Mouse (Mus musculus) heart, adult 2 months (tissue): ENCODE data around the gene Rai14.

Experiments used
- CTCF ChIP-seq: fragments of 200-600 bp; IDR thresholded peaks from 2 replicates; pipeline ENCODE4 v1.8.1; 2022; ENCODE audit warnings: antibody characterized with exemption, mild to moderate bottlenecking, moderate library complexity
- POLR2A ChIP-seq: fragments of 200-500 bp; IDR thresholded peaks from 2 replicates; pipeline ENCODE4 v1.6.1; 2011; ENCODE audit warnings: mild to moderate bottlenecking, low read depth, low read length, control low read depth; ENCODE audit not compliant: insufficient read depth

GRCm38 (mm10) chr15:10593094-10593493, 121.3 kb downstream of the Rai14 start:
- no peak for TF ChIP-seq CTCF
- no peak for TF ChIP-seq POLR2A
